Mouse (Mus musculus): ENCODE results near the gene Bcl11a. TPM values are rescaled to one million over a fixed set of nuclear protein-coding genes. Genes with fewer than 3 reads are reported as not detected.
A peak's percentile ranks its signal among the peaks of the same experiment; 100 is the strongest.

Bcl11a gene
- polyA plus RNA-seq, 1 experiment from 2014 or later = 43.0 TPM

- ATAC-seq (ENCODE audit: insufficient number of reproducible peaks, low FRiP score, low TSS enrichment, low read depth) = peak; percentile 19; the same call in 1 of the 2 replicates
- 24% methylated on average over 15 of the region's 15 CpGs for WGBS
Observed at GRCm38 (mm10) chr11:24091393-24092080, 13.7 kb downstream of the Bcl11a start.

GRCm38 (mm10) chr11:24092618-24093017 lies 14.8 kb downstream of the Bcl11a start:
- Histone ChIP-seq H3K27ac (replicated peaks) (peak overlapping the region; percentile 71), H3K4me2 (replicated peaks) (no peak overlapping the region), H3K27me3 (no peaks in the 10 kb centered on the region), H3K4me1 (peaks cover 55% of the 10 kb centered on the region), H3K4me3 (replicated peaks) (no peak overlapping the region), H3K9ac (no peak overlapping the region), H3K36me3 (peaks cover 4% of the 10 kb centered on the region), H3K9me3 (replicated peaks) (no peaks in the 10 kb centered on the region)
- no peak for ATAC-seq (ENCODE audit: insufficient number of reproducible peaks, low FRiP score, low TSS enrichment, low read depth)
- WGBS = 36% methylated on average over 3 of the region's 3 CpGs

More at GRCm38 (mm10) chr11:24091393-24092080, 13.7 kb downstream of the Bcl11a start:
- 0 out of 2 replicates have a peak overlapping the region, but pooled peaks have one; percentile 6 for H3K4me3 ChIP-seq (replicated peaks)
- peak overlapping the region; percentile 29 for H3K27ac ChIP-seq (replicated peaks)
- H3K9me3 ChIP-seq (replicated peaks) = no peaks in the 10 kb centered on the region
- no peak overlapping the region for H3K9ac ChIP-seq
- no peaks in the 10 kb centered on the region for H3K27me3 ChIP-seq
- peaks cover 8% of the 10 kb centered on the region for H3K36me3 ChIP-seq
- H3K4me1 ChIP-seq = peaks cover 45% of the 10 kb centered on the region
- H3K4me2 ChIP-seq (replicated peaks) = peak overlapping the region; percentile 28

DNA sequence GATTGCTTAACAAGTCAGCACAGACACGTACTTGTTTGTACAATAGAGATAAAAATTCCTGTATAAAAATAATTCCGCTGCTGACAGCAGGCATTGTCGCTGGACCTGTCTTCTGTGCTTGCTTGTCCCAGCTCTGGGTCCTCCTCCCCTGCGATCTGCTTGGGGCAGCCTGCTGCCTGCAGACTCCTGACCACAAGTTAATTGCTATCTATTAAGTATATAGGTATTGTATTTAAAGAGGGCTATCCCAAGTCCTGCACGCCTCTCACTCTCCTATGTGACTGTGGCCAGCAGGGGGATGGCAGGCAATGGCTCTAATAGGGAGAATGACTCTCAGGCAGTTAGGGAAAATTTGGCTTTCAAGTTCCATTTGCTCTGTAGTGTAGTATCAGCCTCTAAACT lies 16.2 kb downstream of the Bcl11a start:
- no peak overlapping the region for H3K4me2 ChIP-seq (replicated peaks)
- H3K9ac ChIP-seq = no peak overlapping the region
- ATAC-seq (ENCODE audit: insufficient number of reproducible peaks, low FRiP score, low TSS enrichment, low read depth) = peak; percentile 15; the same call in 1 of the 2 replicates
- no peaks in the 10 kb centered on the region for H3K27me3 ChIP-seq
- no peaks in the 10 kb centered on the region for H3K36me3 ChIP-seq
- 58% methylated on average over 5 of the region's 5 CpGs for WGBS
- peaks cover 62% of the 10 kb centered on the region for H3K4me1 ChIP-seq
- H3K9me3 ChIP-seq (replicated peaks) = no peaks in the 10 kb centered on the region
- peak overlapping the region; percentile 51; the same call in 1 of the 2 replicates for H3K27ac ChIP-seq (replicated peaks)
- H3K4me3 ChIP-seq (replicated peaks) = no peak overlapping the region

DNA sequence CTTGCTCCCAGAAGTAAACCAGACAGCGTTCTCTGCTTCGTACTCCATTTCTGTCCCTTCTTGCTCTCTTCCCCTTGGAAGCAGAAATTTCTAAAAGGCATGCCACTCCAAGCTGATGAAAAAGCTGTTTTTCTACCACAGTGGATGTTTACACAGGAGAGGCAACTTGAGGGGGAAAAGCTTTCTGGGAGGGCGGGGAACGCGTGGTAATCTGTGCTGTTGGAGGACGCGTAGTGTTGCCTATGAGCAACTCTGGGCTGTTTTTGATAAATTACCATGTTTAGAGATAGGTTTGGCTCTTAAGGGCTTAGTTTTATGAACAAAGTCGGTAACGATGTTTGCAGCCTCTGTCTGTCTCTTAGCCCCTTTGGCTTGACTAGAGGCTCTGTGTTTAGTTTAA lies 17.4 kb downstream of the Bcl11a start:
- Histone ChIP-seq H3K27ac (replicated peaks) (peak overlapping the region; percentile 61), H3K36me3 (no peaks in the 10 kb centered on the region), H3K27me3 (no peaks in the 10 kb centered on the region), H3K9me3 (replicated peaks) (no peaks in the 10 kb centered on the region), H3K4me2 (replicated peaks) (peak overlapping the region; percentile 21), H3K9ac (no peak overlapping the region), H3K4me1 (peaks cover 67% of the 10 kb centered on the region), H3K4me3 (replicated peaks) (no peak overlapping the region)
- 34% methylated on average over 9 of the region's 9 CpGs for WGBS
- ATAC-seq (ENCODE audit: insufficient number of reproducible peaks, low FRiP score, low TSS enrichment, low read depth) = no peak

DNA sequence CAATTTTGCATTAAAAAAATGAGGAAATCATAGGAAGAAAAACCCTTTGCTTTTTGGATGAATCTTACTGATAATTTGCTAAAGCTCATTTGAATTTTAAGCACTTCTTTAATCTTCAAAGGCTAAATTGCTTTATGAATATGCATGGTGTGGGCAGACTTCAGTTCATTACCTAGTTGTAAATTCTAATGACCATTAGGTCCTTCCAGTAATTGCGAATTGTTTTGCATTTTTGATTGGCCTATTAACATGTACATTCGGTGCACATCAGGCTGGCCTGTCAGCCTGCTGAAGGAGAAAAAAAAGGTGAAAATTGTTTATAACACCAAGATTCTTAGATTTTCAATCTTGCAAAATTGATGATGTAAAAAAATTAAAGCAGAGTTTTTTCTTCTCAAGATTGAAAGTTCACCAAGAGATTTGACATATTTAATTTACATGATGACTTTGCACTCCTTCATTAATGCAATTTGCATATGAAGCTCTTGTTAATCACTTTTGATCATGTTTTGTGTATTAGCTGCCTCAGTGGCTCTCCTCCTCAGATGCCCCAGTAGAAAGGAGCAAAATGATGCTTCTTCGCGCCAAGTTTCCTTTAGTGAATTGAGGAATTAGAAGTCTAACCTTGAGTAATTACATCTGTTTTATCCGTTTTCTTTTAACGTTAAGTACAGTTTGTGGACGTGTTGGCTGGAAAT lies 17.9 kb downstream of the Bcl11a start:
- whole genome bisulfite sequencing = 66% methylated on average over 7 of the region's 7 CpGs
- no peaks in the 10 kb centered on the region for H3K36me3 ChIP-seq
- H3K27ac ChIP-seq (replicated peaks) = peak overlapping the region; percentile 61; the same call in 1 of the 2 replicates
- no peaks in the 10 kb centered on the region for H3K27me3 ChIP-seq
- no peak for ATAC-seq (ENCODE audit: insufficient number of reproducible peaks, low FRiP score, low TSS enrichment, low read depth)
- no peak overlapping the region for H3K9ac ChIP-seq
- no peaks in the 10 kb centered on the region for H3K9me3 ChIP-seq (replicated peaks)
- no peak overlapping the region for H3K4me3 ChIP-seq (replicated peaks)
- 0 out of 2 replicates have a peak overlapping the region, but pooled peaks have one; percentile 21 for H3K4me2 ChIP-seq (replicated peaks)
- H3K4me1 ChIP-seq = peaks cover 69% of the 10 kb centered on the region

DNA sequence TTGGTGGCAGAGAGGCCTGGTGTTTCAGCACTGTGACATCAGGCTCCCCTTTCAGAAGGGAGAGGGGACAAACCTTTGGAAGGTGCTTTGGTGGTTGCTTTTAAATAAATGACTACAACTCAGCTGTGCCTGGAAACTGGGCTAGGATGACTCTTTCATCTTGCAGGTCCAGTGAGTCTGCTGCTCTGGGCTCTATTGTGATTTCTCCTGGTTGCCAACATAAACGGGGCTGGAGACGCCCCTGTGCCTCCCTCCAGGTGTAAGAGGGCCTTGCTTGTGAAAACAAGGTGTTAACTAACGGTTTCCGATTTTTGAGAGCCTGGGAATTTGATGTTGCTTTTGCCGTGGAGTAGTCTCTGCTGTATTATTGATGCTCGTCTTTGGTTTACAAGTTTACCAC lies 18.6 kb downstream of the Bcl11a start:
- Histone ChIP-seq H3K4me3 (replicated peaks) (no peak overlapping the region), H3K4me2 (replicated peaks) (no peak overlapping the region), H3K9me3 (replicated peaks) (no peaks in the 10 kb centered on the region), H3K27ac (replicated peaks) (0 out of 2 replicates have a peak overlapping the region, but pooled peaks have one; percentile 9), H3K9ac (no peak overlapping the region), H3K4me1 (peaks cover 70% of the 10 kb centered on the region), H3K36me3 (no peaks in the 10 kb centered on the region), H3K27me3 (no peaks in the 10 kb centered on the region)
- no peak for ATAC-seq (ENCODE audit: insufficient number of reproducible peaks, low FRiP score, low TSS enrichment, low read depth)
- 31% methylated on average over 6 of the region's 6 CpGs for WGBS

- no peaks in the 10 kb centered on the region for H3K9me3 ChIP-seq (replicated peaks)
- H3K27me3 ChIP-seq = no peaks in the 10 kb centered on the region
- 20% methylated on average over 6 of the region's 6 CpGs for WGBS
- no peaks in the 10 kb centered on the region for H3K36me3 ChIP-seq
- H3K9ac ChIP-seq = no peak overlapping the region
- no peak overlapping the region for H3K4me2 ChIP-seq (replicated peaks)
- no peak overlapping the region for H3K4me3 ChIP-seq (replicated peaks)
- peaks cover 69% of the 10 kb centered on the region for H3K4me1 ChIP-seq
- no peak for ATAC-seq (ENCODE audit: insufficient number of reproducible peaks, low FRiP score, low TSS enrichment, low read depth)
- H3K27ac ChIP-seq (replicated peaks) = no peak overlapping the region
Observed at GRCm38 (mm10) chr11:24097026-24097425, 19.2 kb downstream of the Bcl11a start.

DNA sequence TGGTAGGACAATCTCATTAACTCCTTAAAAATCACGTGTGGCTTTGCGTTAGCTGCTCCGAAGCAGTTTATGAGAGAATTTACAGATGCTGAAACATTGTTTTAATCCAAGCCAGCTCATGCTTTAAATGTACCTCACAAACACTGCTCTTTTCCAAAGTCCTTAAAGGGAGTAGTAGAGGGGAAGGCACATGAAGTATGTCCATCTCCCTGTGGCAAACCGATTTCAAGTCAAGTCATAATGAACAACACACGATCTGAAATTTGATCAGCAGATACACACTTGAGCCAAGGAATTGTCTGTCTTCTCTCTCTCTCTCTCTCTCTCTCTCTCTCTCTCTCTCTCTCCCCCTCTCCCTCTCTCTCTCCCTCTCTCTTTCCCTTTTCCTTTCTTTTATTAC lies 20.2 kb downstream of the Bcl11a start:
- no peaks in the 10 kb centered on the region for H3K9me3 ChIP-seq (replicated peaks)
- H3K36me3 ChIP-seq = no peaks in the 10 kb centered on the region
- ATAC-seq (ENCODE audit: insufficient number of reproducible peaks, low FRiP score, low TSS enrichment, low read depth) = no peak
- peaks cover 71% of the 10 kb centered on the region for H3K4me1 ChIP-seq
- H3K4me3 ChIP-seq (replicated peaks) = no peak overlapping the region
- H3K27ac ChIP-seq (replicated peaks) = peak overlapping the region; percentile 7; the same call in 1 of the 2 replicates
- no peaks in the 10 kb centered on the region for H3K27me3 ChIP-seq
- WGBS = 25% methylated on average over 5 of the region's 5 CpGs
- no peak overlapping the region for H3K9ac ChIP-seq
- no peak overlapping the region for H3K4me2 ChIP-seq (replicated peaks)

DNA sequence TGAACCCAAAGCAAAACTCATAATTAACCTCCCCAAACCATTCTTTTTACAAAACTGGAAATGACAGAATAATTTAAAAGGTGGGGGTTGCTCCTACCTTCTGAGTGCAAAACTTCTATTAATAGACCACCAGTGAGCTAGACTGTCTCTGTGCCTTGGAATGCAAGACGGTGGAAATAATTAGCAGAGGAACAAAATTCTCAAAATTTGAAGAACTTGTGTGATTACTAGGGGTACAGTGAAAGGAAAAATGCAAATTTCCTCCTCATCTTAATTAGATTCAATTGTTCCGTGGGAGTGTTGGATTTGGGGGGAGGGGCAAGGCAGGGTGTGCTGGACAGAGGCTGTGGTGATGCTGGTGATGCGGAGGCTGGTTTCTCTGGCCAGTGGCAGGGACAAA lies 20.8 kb downstream of the Bcl11a start:
- Histone ChIP-seq H3K36me3 (no peaks in the 10 kb centered on the region), H3K9ac (no peak overlapping the region), H3K4me2 (replicated peaks) (no peak overlapping the region), H3K9me3 (replicated peaks) (no peaks in the 10 kb centered on the region), H3K4me3 (replicated peaks) (no peak overlapping the region), H3K27ac (replicated peaks) (peak overlapping the region; percentile 17; the same call in 1 of the 2 replicates), H3K4me1 (peaks cover 76% of the 10 kb centered on the region), H3K27me3 (no peaks in the 10 kb centered on the region)
- no peak for ATAC-seq (ENCODE audit: insufficient number of reproducible peaks, low FRiP score, low TSS enrichment, low read depth)
- WGBS = 34% methylated on average over 3 of the region's 3 CpGs

DNA sequence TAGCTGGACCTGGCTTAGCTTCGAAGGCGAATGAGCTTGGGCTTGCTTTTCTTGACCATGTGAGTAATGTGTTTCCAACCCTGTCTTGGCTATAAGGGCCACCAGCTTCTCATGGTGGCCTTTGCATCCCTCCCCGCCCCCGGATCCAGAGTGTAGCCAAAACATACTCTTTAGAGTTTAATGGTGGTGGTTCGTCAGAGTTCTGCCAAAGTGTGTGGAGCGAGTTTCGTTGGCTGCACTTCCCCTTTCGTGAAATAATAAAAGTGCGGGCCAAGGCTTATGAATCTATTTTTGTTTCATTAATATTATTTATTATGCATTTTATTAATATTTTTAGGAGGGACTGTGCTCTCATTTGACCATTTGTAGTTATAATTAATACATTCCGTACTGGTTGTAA lies 21.4 kb downstream of the Bcl11a start:
- no peak overlapping the region for H3K9ac ChIP-seq
- peak overlapping the region; percentile 17; the same call in 1 of the 2 replicates for H3K27ac ChIP-seq (replicated peaks)
- H3K4me3 ChIP-seq (replicated peaks) = no peak overlapping the region
- no peaks in the 10 kb centered on the region for H3K27me3 ChIP-seq
- no peaks in the 10 kb centered on the region for H3K36me3 ChIP-seq
- H3K9me3 ChIP-seq (replicated peaks) = no peaks in the 10 kb centered on the region
- 71% methylated on average over 10 of the region's 10 CpGs for WGBS
- H3K4me2 ChIP-seq (replicated peaks) = no peak overlapping the region
- H3K4me1 ChIP-seq = peaks cover 73% of the 10 kb centered on the region
- no peak for ATAC-seq (ENCODE audit: insufficient number of reproducible peaks, low FRiP score, low TSS enrichment, low read depth)

DNA sequence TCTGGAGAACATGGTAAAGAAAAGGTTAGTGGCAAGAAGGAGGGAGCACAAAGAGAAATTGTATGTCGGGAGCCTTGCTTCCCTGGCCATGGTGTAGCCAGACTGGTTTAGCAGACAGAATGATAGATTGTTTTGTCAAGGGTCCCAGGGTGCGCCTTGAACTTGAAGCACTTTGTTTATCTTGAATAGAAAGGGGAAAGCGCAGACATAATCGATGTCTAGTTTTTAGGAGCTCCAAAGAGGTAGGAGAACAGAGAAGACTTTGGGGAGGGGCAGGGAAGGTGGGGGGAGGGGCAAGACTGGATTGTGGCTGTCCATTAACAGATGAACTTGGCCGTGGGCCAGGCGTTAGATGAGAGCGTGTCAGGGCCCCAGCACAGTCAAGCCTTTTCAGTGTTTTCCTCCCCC lies 22.0 kb downstream of the Bcl11a start:
- Histone ChIP-seq H3K9me3 (replicated peaks) (no peaks in the 10 kb centered on the region), H3K36me3 (no peaks in the 10 kb centered on the region), H3K9ac (no peak overlapping the region), H3K27me3 (no peaks in the 10 kb centered on the region), H3K4me3 (replicated peaks) (no peak overlapping the region), H3K4me1 (peaks cover 66% of the 10 kb centered on the region), H3K27ac (replicated peaks) (peak overlapping the region; percentile 48; the same call in 1 of the 2 replicates), H3K4me2 (replicated peaks) (no peak overlapping the region)
- WGBS = 31% methylated on average over 7 of the region's 7 CpGs
- ATAC-seq (ENCODE audit: insufficient number of reproducible peaks, low FRiP score, low TSS enrichment, low read depth) = peak; percentile 47; the same call in 1 of the 2 replicates
